Mouse (Mus musculus) hindbrain, embryonic 12.5 days (tissue): ENCODE measurements at regions not wholly inside any gene's neighbourhood (a gene's known extent, or its start where the extent isn't known, plus 50 kb on each side); places are given as distances from the start of the nearest gene placed in this dataset.

Source experiments
- ATAC-seq: fragments of 200-750 bp; cut with Nextera tagmentation; 2 replicates; pipeline ENCODE4 v1.8.0; 2017; ENCODE audit warnings: moderate TSS enrichment; ENCODE audit not compliant: low FRiP score
- H3K27ac ChIP-seq: fragments of 300-500 bp; sonication (generic); 2 replicates; pipeline ENCODE4 v1.5.1; 2016; ENCODE audit warnings: mild to moderate bottlenecking
- H3K27me3 ChIP-seq: fragments of 300-500 bp; sonication (generic); 2 replicates; pipeline ENCODE4 v1.6.1; 2016; ENCODE audit warnings: mild to moderate bottlenecking
- H3K36me3 ChIP-seq: fragments of 300-500 bp; sonication (generic); 2 replicates; pipeline ENCODE4 v1.6.1; 2016; ENCODE audit warnings: mild to moderate bottlenecking
- H3K4me1 ChIP-seq: fragments of 300-500 bp; sonication (generic); 2 replicates; pipeline ENCODE4 v1.6.1; 2016
- H3K4me2 ChIP-seq: fragments of 300-500 bp; sonication (generic); replicated peaks from 2 replicates; pipeline ENCODE4 v1.6.1; 2016; ENCODE audit warnings: mild to moderate bottlenecking
- H3K4me3 ChIP-seq: fragments of 300-500 bp; sonication (generic); 2 replicates; pipeline ENCODE4 v1.5.1; 2016; ENCODE audit warnings: mild to moderate bottlenecking
- H3K9ac ChIP-seq: fragments of 300-500 bp; sonication (generic); 2 replicates; pipeline ENCODE4 v1.6.1; 2016; ENCODE audit warnings: mild to moderate bottlenecking, moderate library complexity
- H3K9me3 ChIP-seq: fragments of 300-500 bp; sonication (generic); replicated peaks from 2 replicates; pipeline ENCODE4 v1.6.1; 2016; ENCODE audit warnings: mild to moderate bottlenecking
- WGBS: fragments of 180-500 bp; shearing (Covaris S2); methylation state at CpG from one replicate; pipeline ENCODE4 v1.1.7; 2016; 5-methylcytosine and 5-hydroxymethylcytosine counted together

- no peaks in the 10 kb centered on the region for H3K9me3 ChIP-seq
- ATAC-seq = peak; percentile 21; the same call in 1 of the 2 replicates
These were observed 84.4 kb upstream of the Ankrd50 start for GRCm38 (mm10) chr3:38569001-38569400.

GRCm38 (mm10) chr3:38568596-38568975 lies 83.9 kb upstream of the Ankrd50 start:
- Histone ChIP-seq H3K27ac (peak overlapping the region; percentile 78), H3K27me3 (no peaks in the 10 kb centered on the region), H3K9me3 (no peaks in the 10 kb centered on the region), H3K4me2 (0 out of 2 replicates have a peak overlapping the region, but pooled peaks have one; percentile 11), H3K9ac (no peak overlapping the region), H3K36me3 (no peaks in the 10 kb centered on the region), H3K4me3 (no peak overlapping the region), H3K4me1 (peaks cover 32% of the 10 kb centered on the region)
- peak; percentile 86 for ATAC-seq
- whole genome bisulfite sequencing = 10% methylated on average over 2 of the region's 2 CpGs

More at GRCm38 (mm10) chr3:38569001-38569400, 84.4 kb upstream of the Ankrd50 start:
- Histone ChIP-seq H3K4me2 (no peak overlapping the region), H3K9ac (no peak overlapping the region), H3K4me3 (no peak overlapping the region), H3K27me3 (no peaks in the 10 kb centered on the region), H3K4me1 (peaks cover 32% of the 10 kb centered on the region), H3K36me3 (no peaks in the 10 kb centered on the region), H3K27ac (peak overlapping the region; percentile 78)
- 53% methylated on average over 6 of the region's 6 CpGs for WGBS

GRCm38 (mm10) chr3:38567946-38568595 lies 83.4 kb upstream of the Ankrd50 start:
- Histone ChIP-seq H3K9me3 (no peaks in the 10 kb centered on the region), H3K9ac (no peak overlapping the region), H3K4me1 (peaks cover 32% of the 10 kb centered on the region), H3K36me3 (no peaks in the 10 kb centered on the region), H3K27ac (peak overlapping the region; percentile 78), H3K4me3 (no peak overlapping the region), H3K27me3 (no peaks in the 10 kb centered on the region), H3K4me2 (0 out of 2 replicates have a peak overlapping the region, but pooled peaks have one; percentile 11)
- peak; percentile 93 for ATAC-seq
- 33% methylated on average over 8 of the region's 8 CpGs for WGBS

- Histone ChIP-seq H3K9ac (no peak overlapping the region), H3K4me2 (no peak overlapping the region), H3K36me3 (no peaks in the 10 kb centered on the region), H3K4me1 (peaks cover 32% of the 10 kb centered on the region), H3K27me3 (no peaks in the 10 kb centered on the region), H3K27ac (no peak overlapping the region), H3K9me3 (no peaks in the 10 kb centered on the region), H3K4me3 (no peak overlapping the region)
- 94% methylated on average over 2 of the region's 2 CpGs for WGBS
- ATAC-seq = no peak
These were observed 81.9 kb upstream of the Ankrd50 start for GRCm38 (mm10) chr3:38566576-38566975.

GRCm38 (mm10) chr3:38564844-38565243 lies 80.2 kb upstream of the Ankrd50 start:
- H3K4me1 ChIP-seq = peaks cover 32% of the 10 kb centered on the region
- H3K4me3 ChIP-seq = no peak overlapping the region
- WGBS = 22% methylated on average over 2 of the region's 2 CpGs
- no peak overlapping the region for H3K4me2 ChIP-seq
- H3K27ac ChIP-seq = no peak overlapping the region
- H3K27me3 ChIP-seq = no peaks in the 10 kb centered on the region
- no peaks in the 10 kb centered on the region for H3K36me3 ChIP-seq
- no peak for ATAC-seq
- H3K9ac ChIP-seq = no peak overlapping the region
- H3K9me3 ChIP-seq = no peaks in the 10 kb centered on the region

GRCm38 (mm10) chr3:38564364-38564763 lies 79.7 kb upstream of the Ankrd50 start:
- H3K4me3 ChIP-seq = no peak overlapping the region
- no peaks in the 10 kb centered on the region for H3K9me3 ChIP-seq
- H3K4me2 ChIP-seq = no peak overlapping the region
- peaks cover 31% of the 10 kb centered on the region for H3K4me1 ChIP-seq
- no peak overlapping the region for H3K9ac ChIP-seq
- H3K27me3 ChIP-seq = no peaks in the 10 kb centered on the region
- H3K36me3 ChIP-seq = no peaks in the 10 kb centered on the region
- H3K27ac ChIP-seq = no peak overlapping the region
- 34% methylated on average over 2 of the region's 2 CpGs for WGBS
- ATAC-seq = no peak

GRCm38 (mm10) chr3:38561186-38561585 lies 76.5 kb upstream of the Ankrd50 start:
- Histone ChIP-seq H3K36me3 (no peaks in the 10 kb centered on the region), H3K9me3 (no peaks in the 10 kb centered on the region), H3K4me1 (peaks cover 11% of the 10 kb centered on the region), H3K4me2 (no peak overlapping the region), H3K27me3 (no peaks in the 10 kb centered on the region), H3K9ac (no peak overlapping the region), H3K4me3 (no peak overlapping the region), H3K27ac (no peak overlapping the region)
- WGBS = 66% methylated on average over 2 of the region's 2 CpGs
- ATAC-seq = no peak

- H3K36me3 ChIP-seq = no peaks in the 10 kb centered on the region
- no peaks in the 10 kb centered on the region for H3K9me3 ChIP-seq
- peaks cover 9% of the 10 kb centered on the region; the same call in 1 of the 2 replicates for H3K4me1 ChIP-seq
- no peaks in the 10 kb centered on the region for H3K27me3 ChIP-seq
- no peak overlapping the region for H3K9ac ChIP-seq
- no peak overlapping the region for H3K27ac ChIP-seq
- 96% methylated on average over 5 of the region's 5 CpGs for WGBS
- no peak overlapping the region for H3K4me3 ChIP-seq
- H3K4me2 ChIP-seq = no peak overlapping the region
- no peak for ATAC-seq
These were observed 71.3 kb upstream of the Ankrd50 start for GRCm38 (mm10) chr3:38555939-38556338.

GRCm38 (mm10) chr3:38553470-38554043 lies 68.9 kb upstream of the Ankrd50 start:
- Histone ChIP-seq H3K4me2 (no peak overlapping the region), H3K9ac (no peak overlapping the region), H3K4me1 (peaks cover 9% of the 10 kb centered on the region; the same call in 1 of the 2 replicates), H3K27me3 (no peaks in the 10 kb centered on the region), H3K36me3 (no peaks in the 10 kb centered on the region), H3K9me3 (no peaks in the 10 kb centered on the region), H3K4me3 (no peak overlapping the region), H3K27ac (peak overlapping the region; percentile 67)
- peak; percentile 93 for ATAC-seq
- WGBS = 29% methylated on average over 4 of the region's 4 CpGs

GRCm38 (mm10) chr3:38547032-38547431 lies 62.4 kb upstream of the Ankrd50 start:
- H3K9me3 ChIP-seq = no peaks in the 10 kb centered on the region
- ATAC-seq = no peak

GRCm38 (mm10) chr3:38545501-38545896 lies 60.9 kb upstream of the Ankrd50 start:
- no peak overlapping the region for H3K27ac ChIP-seq
- ATAC-seq = no peak
- H3K9ac ChIP-seq = no peak overlapping the region
- H3K4me3 ChIP-seq = no peak overlapping the region
- no peaks in the 10 kb centered on the region for H3K36me3 ChIP-seq
- WGBS = 79% methylated on average over 3 of the region's 3 CpGs
- no peaks in the 10 kb centered on the region for H3K27me3 ChIP-seq
- H3K4me2 ChIP-seq = no peak overlapping the region
- H3K4me1 ChIP-seq = no peaks in the 10 kb centered on the region
- no peaks in the 10 kb centered on the region for H3K9me3 ChIP-seq

More at GRCm38 (mm10) chr3:38547032-38547431, 62.4 kb upstream of the Ankrd50 start:
- Histone ChIP-seq H3K4me1 (no peaks in the 10 kb centered on the region), H3K36me3 (no peaks in the 10 kb centered on the region), H3K27ac (no peak overlapping the region), H3K27me3 (no peaks in the 10 kb centered on the region), H3K4me3 (no peak overlapping the region), H3K9ac (no peak overlapping the region), H3K4me2 (no peak overlapping the region)
- 65% methylated on average over 3 of the region's 3 CpGs for WGBS

- Histone ChIP-seq H3K36me3 (no peaks in the 10 kb centered on the region), H3K9ac (no peak overlapping the region), H3K9me3 (no peaks in the 10 kb centered on the region), H3K4me3 (no peak overlapping the region), H3K27ac (no peak overlapping the region), H3K4me1 (no peaks in the 10 kb centered on the region), H3K27me3 (no peaks in the 10 kb centered on the region), H3K4me2 (no peak overlapping the region)
- no peak for ATAC-seq
- 88% methylated on average over 4 of the region's 4 CpGs for WGBS
These were observed 60.3 kb upstream of the Ankrd50 start for GRCm38 (mm10) chr3:38544718-38545500.
